Mouse (Mus musculus): Measurements from ENCODE around the gene Ubap1l. TPM values are rescaled to one million over a fixed set of nuclear protein-coding genes. Genes with fewer than 3 reads are reported as not detected.
A peak's percentile ranks its signal among the peaks of the same experiment; 100 is the strongest.

The Ubap1l gene
- total RNA-seq, 2 experiments from 2014 or later: 0.45 TPM; not detected in 1

- peak; percentile 58 for DNase-seq
Observed at GRCm38 (mm10) chr9:65374468-65375162, 13.8 kb downstream of the Ubap1l start.

GRCm38 (mm10) chr9:65375163-65375934, 14.5 kb downstream of the Ubap1l start:
- DNase-seq: peak; percentile 74

- DNase-seq: no peak
Observed at GRCm38 (mm10) chr9:65381017-65381590, 20.3 kb downstream of the Ubap1l start.

- DNase-seq: no peak
Observed at GRCm38 (mm10) chr9:65382031-65382750, 21.4 kb downstream of the Ubap1l start.

- DNase-seq: peak; percentile 46
Observed at GRCm38 (mm10) chr9:65382751-65383097, 21.9 kb downstream of the Ubap1l start.

GRCm38 (mm10) chr9:65384276-65384675, 23.4 kb downstream of the Ubap1l start:
- DNase-seq: peak; percentile 67

GRCm38 (mm10) chr9:65386373-65387140, 25.7 kb downstream of the Ubap1l start:
- DNase-seq: no peak

DNA sequence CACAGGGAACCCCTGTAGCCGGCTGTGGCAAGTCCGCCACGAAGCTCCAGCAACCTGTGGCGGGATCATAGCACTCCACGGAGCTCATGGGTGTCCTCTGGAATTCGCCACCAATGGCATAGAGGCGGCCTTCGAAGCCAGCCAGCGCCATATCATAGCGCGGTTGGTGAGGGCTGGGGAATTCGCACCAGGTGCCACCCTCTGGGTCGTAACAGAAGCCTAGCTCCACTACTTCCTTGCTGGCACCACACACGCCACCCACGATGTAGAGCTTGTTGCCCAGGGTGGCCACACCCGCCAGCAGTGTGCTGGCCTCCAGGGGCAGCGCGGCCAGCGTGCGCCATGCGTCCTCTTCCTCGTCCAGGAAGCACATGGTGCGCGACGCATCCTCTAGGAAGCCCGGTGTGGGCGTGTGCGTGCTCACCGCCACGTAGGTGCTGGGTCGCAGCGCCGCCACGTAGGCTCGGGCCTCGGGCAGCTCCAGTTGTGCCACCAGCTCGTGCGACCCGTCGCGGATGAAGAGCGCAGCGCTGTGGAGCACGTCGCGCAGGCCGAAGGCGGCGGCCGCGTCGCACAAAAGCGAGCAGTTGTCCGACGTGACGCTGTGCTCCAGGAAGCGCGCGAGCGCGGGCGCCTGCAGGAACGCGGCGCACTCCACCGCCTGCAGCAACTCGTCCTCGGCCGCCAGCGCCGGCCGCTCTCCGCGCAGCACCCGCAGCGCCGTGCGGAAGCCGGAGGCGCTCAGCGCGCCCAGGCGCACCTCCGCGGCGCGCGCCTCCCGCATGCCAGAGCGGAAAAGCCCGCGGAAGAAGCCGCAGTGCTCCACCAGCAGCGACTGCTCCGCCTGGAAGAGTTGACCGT, 30.1 kb downstream of the Ubap1l start:
- peak; percentile 35 for DNase-seq

GRCm38 (mm10) chr9:65391613-65391964, 30.7 kb downstream of the Ubap1l start, which contains the start of gene Kbtbd13:
TSS of gene Kbtbd13 (minus strand) at chr9:65391652.
- DNase-seq: no peak

DNA sequence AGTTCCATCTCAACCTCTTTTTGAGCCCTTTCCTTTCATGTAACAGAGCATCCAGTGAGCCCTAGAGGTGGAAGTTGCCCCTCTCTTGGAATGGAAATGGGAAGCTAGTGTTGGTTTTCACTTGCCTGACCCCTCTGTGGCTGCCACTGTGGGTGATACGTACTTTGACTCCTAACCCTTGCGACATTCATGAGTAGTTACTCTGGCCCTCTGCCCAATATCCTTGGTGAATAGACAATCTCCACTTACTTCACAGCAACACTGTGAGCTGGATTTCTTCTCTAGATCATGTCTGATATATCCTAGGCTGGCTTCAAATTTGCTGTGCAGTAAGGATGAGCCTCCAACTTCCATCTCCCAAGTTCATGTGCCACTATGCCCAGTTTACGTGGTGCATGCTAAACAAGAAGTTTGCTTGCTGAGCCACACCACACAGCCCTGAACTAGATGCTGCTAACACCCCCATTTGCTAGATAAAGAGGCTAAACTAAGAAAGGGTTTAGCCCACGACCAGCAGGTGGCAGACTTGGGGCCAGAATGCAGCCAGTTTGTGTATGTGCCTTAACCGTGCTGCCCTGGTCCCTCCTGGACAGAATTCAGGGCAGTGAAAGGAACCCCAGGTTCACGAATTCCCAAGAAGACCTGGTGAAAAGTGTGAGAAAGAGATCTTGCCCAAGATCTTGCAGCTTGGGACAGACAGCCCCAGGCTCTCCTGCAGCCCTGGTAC, 32.0 kb downstream of the Ubap1l start:
- DNase-seq: peak; percentile 84

GRCm38 (mm10) chr9:65393606-65394005, 32.8 kb downstream of the Ubap1l start:
- DNase-seq: peak; percentile 43

GRCm38 (mm10) chr9:65394360-65394759, 33.5 kb downstream of the Ubap1l start:
- no peak for DNase-seq

GRCm38 (mm10) chr9:65398279-65398678, 37.4 kb downstream of the Ubap1l start, which contains the start of gene Rasl12:
TSS of gene Rasl12 (plus strand) at chr9:65398506.
- DNase-seq: peak; percentile 85

DNA sequence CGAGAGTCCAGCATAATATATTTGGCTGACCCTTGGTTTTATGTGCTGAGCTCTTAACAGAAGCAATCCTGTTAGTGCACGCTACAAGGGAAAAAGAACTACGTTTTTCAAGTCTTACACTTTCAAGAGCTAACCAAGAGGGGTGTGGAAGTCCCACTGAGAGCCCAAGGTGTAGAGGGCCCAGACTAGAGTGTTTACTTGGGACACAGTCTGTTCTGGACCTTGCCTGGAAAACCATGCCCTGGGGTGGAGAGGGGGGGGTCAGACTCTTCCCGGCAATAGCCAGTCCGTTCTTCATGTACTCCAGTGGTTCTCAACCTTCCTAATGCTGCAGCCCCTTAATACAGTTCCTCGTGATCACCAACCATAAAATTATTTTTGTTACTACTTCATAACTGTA, 39.1 kb downstream of the Ubap1l start:
- no peak for DNase-seq

DNA sequence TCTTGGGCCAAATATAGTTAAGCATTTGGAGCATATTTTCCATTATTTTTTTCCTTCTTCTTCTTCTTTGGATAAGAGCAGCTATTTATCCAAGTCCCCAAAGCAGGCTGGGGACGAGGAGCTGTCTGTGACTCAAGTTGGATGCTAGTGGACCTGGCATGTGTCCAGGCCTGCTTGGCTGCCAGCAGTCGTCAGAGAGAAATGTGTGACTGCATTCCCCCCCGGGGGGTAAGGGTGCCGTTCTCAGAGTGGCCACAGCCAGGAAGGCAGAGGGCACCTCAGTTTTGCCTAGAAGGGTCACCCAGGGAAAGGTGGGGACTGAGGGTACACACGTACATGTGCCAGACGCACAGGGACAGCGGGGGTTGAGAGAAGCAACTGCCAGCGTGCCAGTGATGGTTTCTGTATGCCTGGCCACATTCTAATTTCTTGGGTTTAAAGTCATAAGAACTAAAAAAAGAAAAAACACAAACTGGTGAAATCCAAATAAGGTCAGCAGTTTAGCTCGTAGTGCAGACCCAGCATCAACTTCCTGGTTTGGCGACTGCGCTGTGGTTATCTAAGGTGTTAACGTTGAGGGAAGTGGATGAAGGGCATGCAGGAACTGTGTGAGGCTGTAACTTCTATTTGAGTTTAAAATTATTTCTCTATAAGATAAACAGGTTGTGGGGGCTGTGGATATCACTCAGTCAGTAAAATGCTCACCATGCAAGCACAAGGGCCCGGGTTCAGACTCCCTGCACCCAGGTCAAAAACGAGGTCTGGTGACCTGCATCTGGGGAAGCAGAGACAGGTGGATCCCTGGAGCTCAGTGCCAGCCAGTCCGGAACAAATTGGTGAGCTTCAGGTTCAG, 43.7 kb downstream of the Ubap1l start:
- DNase-seq: peak; percentile 93

GRCm38 (mm10) chr9:65405184-65405449, 44.3 kb downstream of the Ubap1l start:
- no peak for DNase-seq

DNA sequence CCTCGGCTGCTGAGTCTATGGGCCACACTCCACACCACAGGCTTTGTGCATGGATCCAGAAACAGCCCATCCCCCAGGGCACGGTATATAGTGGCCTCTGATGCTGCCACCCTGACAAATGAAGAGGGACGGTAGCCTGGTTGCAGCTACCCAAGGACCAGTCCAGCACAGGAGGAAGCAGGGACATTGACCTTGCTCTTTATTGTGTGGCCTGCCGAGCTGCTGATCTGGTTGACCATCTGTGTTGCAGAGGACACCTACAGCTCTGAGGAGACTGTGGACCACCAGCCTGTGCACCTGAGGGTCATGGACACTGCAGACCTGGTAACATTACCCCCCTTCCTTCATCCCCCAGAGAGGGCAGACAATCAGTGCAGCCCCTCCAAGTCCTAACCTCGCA, 46.5 kb downstream of the Ubap1l start:
- DNase-seq: no peak

- DNase-seq: peak; percentile 57
Observed at GRCm38 (mm10) chr9:65407861-65408260, 47.0 kb downstream of the Ubap1l start.

- peak; percentile 80 for DNase-seq
Observed at GRCm38 (mm10) chr9:65408871-65409295, 48.0 kb downstream of the Ubap1l start.

All from adrenal gland, postnatal 10 days (tissue).